ENCODE assay signal across 25 mouse cellular contexts in genomic region chr1:80556446-80556845, GRCm38 (mm10).
A peak's percentile ranks its signal among the peaks of the same experiment; 100 is the strongest.
DNase-seq lines count a peak whose midpoint lies in the region; ATAC-seq and TF ChIP-seq lines count a peak whose summit lies in the region.
"Had no signal": no experiment of that assay in that cellular context is flagged by ENCODE, and none has a peak within 500 bp of the region (broad histone marks: within the 10 kb centered on the region; RNA-seq: fewer than 3 reads in every experiment).

No protein-coding gene starts in this region.

- DNase-seq in 3T3-L1 (ENCODE audit: low read depth, low spot score), result peak; percentile 6
- peak; percentile 85 for DNase-seq in adrenal gland, adult 2 months
- DNase-seq in adrenal gland, postnatal 14 days, result peak; percentile 68
- DNase-seq in right cerebral cortex, postnatal 36 days (ENCODE audit: low spot score in 2 of 2), result no peak
- DNase-seq in left cerebral cortex, adult 2 months (ENCODE audit: extremely low spot score in 1 of 2, low spot score in 2 of 2), result no peak
- DNase-seq: cerebellum, adult 11-12 months; cerebellum, adult 8-10 months; cerebellum, postnatal 10 days; gastrocnemius, postnatal 10 days; gastrocnemius, postnatal 36 days; heart, adult 2 months; heart, postnatal 14 days; heart, postnatal 4 days; kidney, adult 18-20 months had no signal

- ATAC-seq in CD4-positive, CD25-positive, alpha-beta regulatory T cell, adult 4 months, result no peak
- ATAC-seq: forebrain, embryonic 13.5 days; forebrain, embryonic 16.5 days; hindbrain, postnatal 0 days; inflammation-experienced regulatory T-cells, adult 6 months; intestine, embryonic 16.5 days; Patski had no signal

- intact Hi-C loops in left cerebral cortex, adult 2 months (cut with DNase I), result no loop called here

- no peak overlapping the region for H3K27ac ChIP-seq in left cerebral cortex, adult 2 months
- H3K27ac ChIP-seq: forebrain, embryonic 10.5 days; forebrain, embryonic 13.5 days; heart, adult 2 months; heart, embryonic 10.5 days; heart, embryonic 13.5 days; hindbrain, embryonic 14.5 days; hindbrain, postnatal 0 days had no signal

- H3K4me3 ChIP-seq in left cerebral cortex, adult 2 months, result no peak overlapping the region
- H3K4me3 ChIP-seq: forebrain, embryonic 10.5 days; forebrain, embryonic 13.5 days; heart, adult 2 months; heart, embryonic 10.5 days; heart, embryonic 13.5 days had no signal

- TF ChIP-seq CTCF in left cerebral cortex, adult 2 months (IDR thresholded peaks at IDR 0.05), result no peak

Comparison
In these comparisons a context has a peak if more than half of its experiments do, and no peak if none do; other contexts are left out.
1. DNase-seq: peak in 3T3-L1 (single experiment), adrenal gland, adult 2 months (single experiment) and adrenal gland, postnatal 14 days (single experiment); none in right cerebral cortex, postnatal 36 days (0 of 2) and left cerebral cortex, adult 2 months (0 of 2).